In genomic region chr10:128008207-128008889, GRCm38 (mm10) we compare ENCODE assay signal across 8 mouse cellular contexts. TPM values are rescaled to one million over a fixed set of nuclear protein-coding genes. Genes with fewer than 3 reads are reported as not detected.
A peak's percentile ranks its signal among the peaks of the same experiment; 100 is the strongest.
DNase-seq lines count a peak whose midpoint lies in the region; ATAC-seq and TF ChIP-seq lines count a peak whose summit lies in the region.

No protein-coding gene starts in this region.

- H3K4me3 ChIP-seq in heart, postnatal 0 days (ENCODE audit: low read depth, low read length) = no peak overlapping the region
- H3K4me3 ChIP-seq in liver, embryonic 12.5 days = no peak overlapping the region
- H3K4me3 ChIP-seq in neural tube, embryonic 11.5 days (ENCODE audit: low read depth, low read length) = no peak overlapping the region
- no peak overlapping the region for H3K4me3 ChIP-seq in stomach, embryonic 16.5 days (replicated peaks; ENCODE audit: low read length)

- H3K9me3 ChIP-seq in heart, postnatal 0 days (replicated peaks; ENCODE audit: control insufficient read depth, low read length) = no peaks in the 10 kb centered on the region
- H3K9me3 ChIP-seq in liver, embryonic 12.5 days (replicated peaks) = no peaks in the 10 kb centered on the region
- no peaks in the 10 kb centered on the region for H3K9me3 ChIP-seq in neural tube, embryonic 11.5 days (ENCODE audit: control insufficient read depth, low read length)
- no peaks in the 10 kb centered on the region for H3K9me3 ChIP-seq in stomach, embryonic 16.5 days (replicated peaks; ENCODE audit: control insufficient read depth, low read length)

- TF ChIP-seq CTCF in heart, postnatal 0 days (IDR thresholded peaks at IDR 0.05; ENCODE audit: low read depth) = peak; percentile 80

- ATAC-seq in heart, postnatal 0 days (ENCODE audit: insufficient read depth, low read depth) = peak; percentile 63; the same call in 1 of the 2 replicates
- ATAC-seq in liver, embryonic 12.5 days = peak; percentile 40; the same call in 1 of the 2 replicates
- ATAC-seq in neural tube, embryonic 11.5 days (ENCODE audit: insufficient read depth, low FRiP score, low TSS enrichment) = peak; percentile 35; the same call in 1 of the 2 replicates
- peak; percentile 63; the same call in 1 of the 2 replicates for ATAC-seq in stomach, embryonic 16.5 days (ENCODE audit: insufficient read depth, low FRiP score)

- no peak overlapping the region for H3K27ac ChIP-seq in heart, postnatal 0 days (ENCODE audit: low read depth)
- H3K27ac ChIP-seq in liver, embryonic 12.5 days = no peak overlapping the region
- no peak overlapping the region for H3K27ac ChIP-seq in neural tube, embryonic 11.5 days (ENCODE audit: low read depth, low read length)
- H3K27ac ChIP-seq in stomach, embryonic 16.5 days (ENCODE audit: low read length) = no peak overlapping the region

- TF ChIP-seq EP300 in heart, postnatal 0 days (IDR thresholded peaks at IDR 0.05; ENCODE audit: low read depth) = no peak

- 4% methylated on average over 4 of the region's 4 CpGs for WGBS in heart, postnatal 0 days
- 12% methylated on average over 4 of the region's 4 CpGs for WGBS in liver, embryonic 12.5 days (ENCODE audit: insufficient replicate concordance)
- WGBS in neural tube, embryonic 11.5 days = 10% methylated on average over 4 of the region's 4 CpGs
- 11% methylated on average over 4 of the region's 4 CpGs for WGBS in stomach, embryonic 16.5 days

- no peaks in the 10 kb centered on the region for H3K27me3 ChIP-seq in heart, postnatal 0 days (ENCODE audit: control insufficient read depth, insufficient read depth, low read length)
- H3K27me3 ChIP-seq in liver, embryonic 12.5 days (replicated peaks) = no peaks in the 10 kb centered on the region
- H3K27me3 ChIP-seq in neural tube, embryonic 11.5 days (ENCODE audit: control insufficient read depth, insufficient read depth, low read length) = no peaks in the 10 kb centered on the region
- no peaks in the 10 kb centered on the region for H3K27me3 ChIP-seq in stomach, embryonic 16.5 days (ENCODE audit: control insufficient read depth, insufficient read depth, low read length)

- no peak overlapping the region for H3K9ac ChIP-seq in heart, postnatal 0 days (replicated peaks; ENCODE audit: low read depth, low read length)
- H3K9ac ChIP-seq in liver, embryonic 12.5 days = no peak overlapping the region
- H3K9ac ChIP-seq in neural tube, embryonic 11.5 days (ENCODE audit: low read length) = no peak overlapping the region
- no peak overlapping the region for H3K9ac ChIP-seq in stomach, embryonic 16.5 days (ENCODE audit: low read length)

- no peak overlapping the region for H3K4me2 ChIP-seq in heart, postnatal 0 days (ENCODE audit: low read depth, low read length)
- no peak overlapping the region for H3K4me2 ChIP-seq in liver, embryonic 12.5 days
- H3K4me2 ChIP-seq in neural tube, embryonic 11.5 days (ENCODE audit: low read depth) = no peak overlapping the region
- H3K4me2 ChIP-seq in stomach, embryonic 16.5 days (ENCODE audit: low read depth, low read length) = no peak overlapping the region

- DNase-seq in CD4-positive, CD25-positive, alpha-beta regulatory T cell, adult 2 months (ENCODE audit: low read depth, low spot score) = peak; percentile 85
- DNase-seq in brain, adult 2 months (ENCODE audit: low read depth, low spot score) = peak; percentile 86
- DNase-seq in fibroblast of lung, adult 2 months (ENCODE audit: low read depth) = peak; percentile 63
- peak; percentile 63 for DNase-seq in heart, postnatal 0 days (ENCODE audit: low spot score)
- DNase-seq in kidney, postnatal 14 days = peak; percentile 84
- DNase-seq in neural tube, embryonic 11.5 days (ENCODE audit: low spot score) = peak; percentile 84

- no peaks in the 10 kb centered on the region for H3K36me3 ChIP-seq in heart, postnatal 0 days (replicated peaks; ENCODE audit: control insufficient read depth, insufficient read depth, low read length)
- H3K36me3 ChIP-seq in liver, embryonic 12.5 days = no peaks in the 10 kb centered on the region
- no peaks in the 10 kb centered on the region for H3K36me3 ChIP-seq in neural tube, embryonic 11.5 days (ENCODE audit: control insufficient read depth, insufficient read depth, low read length)
- no peaks in the 10 kb centered on the region for H3K36me3 ChIP-seq in stomach, embryonic 16.5 days (ENCODE audit: control insufficient read depth, insufficient read depth, low read length)

- H3K4me1 ChIP-seq in heart, postnatal 0 days (ENCODE audit: control insufficient read depth, insufficient read depth) = no peaks in the 10 kb centered on the region
- no peaks in the 10 kb centered on the region for H3K4me1 ChIP-seq in liver, embryonic 12.5 days
- no peaks in the 10 kb centered on the region for H3K4me1 ChIP-seq in neural tube, embryonic 11.5 days (ENCODE audit: control insufficient read depth, insufficient read depth, low read length)
- no peaks in the 10 kb centered on the region for H3K4me1 ChIP-seq in stomach, embryonic 16.5 days (ENCODE audit: control insufficient read depth, insufficient read depth, low read length)

RNA-seq across cellular contexts. Expression of gene Hsd17b6, which starts 0.9 kb away (rescaled TPM):
- not detected in 2 replicates for total RNA-seq in heart, postnatal 0 days (2014; rRNA removed; ENCODE audit: low replicate concordance)
- polyA plus RNA-seq in heart, postnatal 0 days (2015; fragmentation: Nextera tagmentation; extraction: Ambion mirVana) = not detected in 2 replicates
- polyA plus RNA-seq in liver, embryonic 12.5 days (2016; fragmentation: Nextera tagmentation; extraction: Ambion mirVana) = 0.17 TPM in 1 of 2 replicates, not detected in the other
- polyA plus RNA-seq in neural tube, embryonic 11.5 days (2014; fragmentation: Nextera tagmentation; extraction: Ambion mirVana) = not detected in 2 replicates
- not detected in 2 replicates for polyA plus RNA-seq in stomach, embryonic 16.5 days (2015; fragmentation: Nextera tagmentation; extraction: Ambion mirVana)

RNA-seq across cellular contexts. Expression of gene Prim1, which starts 6.6 kb away (rescaled TPM):
- total RNA-seq in heart, postnatal 0 days (2014; rRNA removed; ENCODE audit: low replicate concordance) = 10.0 and 21.1 TPM in 2 replicates
- polyA plus RNA-seq in heart, postnatal 0 days (2015; fragmentation: Nextera tagmentation; extraction: Ambion mirVana) = 16.1 and 19.1 TPM in 2 replicates
- 88.9 and 93.3 TPM in 2 replicates for polyA plus RNA-seq in liver, embryonic 12.5 days (2016; fragmentation: Nextera tagmentation; extraction: Ambion mirVana)
- 85.0 and 91.4 TPM in 2 replicates for polyA plus RNA-seq in neural tube, embryonic 11.5 days (2014; fragmentation: Nextera tagmentation; extraction: Ambion mirVana)
- 64.6 and 68.4 TPM in 2 replicates for polyA plus RNA-seq in stomach, embryonic 16.5 days (2015; fragmentation: Nextera tagmentation; extraction: Ambion mirVana)

RNA-seq across cellular contexts. Expression of gene Naca, which starts 27.0 kb away (rescaled TPM):
- total RNA-seq in heart, postnatal 0 days (2014; rRNA removed; ENCODE audit: low replicate concordance) = 307 and 346 TPM in 2 replicates
- 370 and 382 TPM in 2 replicates for polyA plus RNA-seq in heart, postnatal 0 days (2015; fragmentation: Nextera tagmentation; extraction: Ambion mirVana)
- 666 and 682 TPM in 2 replicates for polyA plus RNA-seq in liver, embryonic 12.5 days (2016; fragmentation: Nextera tagmentation; extraction: Ambion mirVana)
- 854 and 893 TPM in 2 replicates for polyA plus RNA-seq in neural tube, embryonic 11.5 days (2014; fragmentation: Nextera tagmentation; extraction: Ambion mirVana)
- 625 and 721 TPM in 2 replicates for polyA plus RNA-seq in stomach, embryonic 16.5 days (2015; fragmentation: Nextera tagmentation; extraction: Ambion mirVana)

RNA-seq across cellular contexts. Expression of gene Ptges3, which starts 50.4 kb away (rescaled TPM):
- 48.4 and 59.2 TPM in 2 replicates for total RNA-seq in heart, postnatal 0 days (2014; rRNA removed; ENCODE audit: low replicate concordance)
- polyA plus RNA-seq in heart, postnatal 0 days (2015; fragmentation: Nextera tagmentation; extraction: Ambion mirVana) = 209 and 211 TPM in 2 replicates
- 406 and 407 TPM in 2 replicates for polyA plus RNA-seq in liver, embryonic 12.5 days (2016; fragmentation: Nextera tagmentation; extraction: Ambion mirVana)
- polyA plus RNA-seq in neural tube, embryonic 11.5 days (2014; fragmentation: Nextera tagmentation; extraction: Ambion mirVana) = 584 and 611 TPM in 2 replicates
- polyA plus RNA-seq in stomach, embryonic 16.5 days (2015; fragmentation: Nextera tagmentation; extraction: Ambion mirVana) = 374 and 406 TPM in 2 replicates
